Mouse (Mus musculus) embryo, embryonic 11 days (tissue): Measurements from ENCODE around the gene Ppfia2.

Experiments used
- DNase-seq: peaks from one replicate; pipeline ENCODE4 v3.0.0-alpha.2; 2015

The Ppfia2 gene

GRCm38 (mm10) chr10:106924334-106924733, 454.2 kb downstream of the Ppfia2 start:
- DNase-seq: no peak

- DNase-seq: no peak
Observed at GRCm38 (mm10) chr10:106924798-106925197, 454.7 kb downstream of the Ppfia2 start.

- DNase-seq: peak; percentile 9
Observed at GRCm38 (mm10) chr10:106928576-106929332, 458.6 kb downstream of the Ppfia2 start.

- peak; percentile 58 for DNase-seq
Observed at GRCm38 (mm10) chr10:106932571-106933073, 462.5 kb downstream of the Ppfia2 start.

GRCm38 (mm10) chr10:106936996-106937395, 466.9 kb downstream of the Ppfia2 start:
- no peak for DNase-seq

GRCm38 (mm10) chr10:106938851-106939250, 468.7 kb downstream of the Ppfia2 start:
- no peak for DNase-seq

GRCm38 (mm10) chr10:106939441-106939840, 469.3 kb downstream of the Ppfia2 start:
- no peak for DNase-seq

- DNase-seq: no peak
Observed at GRCm38 (mm10) chr10:106941380-106941779, 471.2 kb downstream of the Ppfia2 start.

GRCm38 (mm10) chr10:106959026-106959425, 488.9 kb downstream of the Ppfia2 start:
- DNase-seq: no peak

GRCm38 (mm10) chr10:106975193-106976141, 505.3 kb downstream of the Ppfia2 start:
- DNase-seq: no peak
